Mouse (Mus musculus) mouse trophoblast stem cell (cell line): ENCODE results near the gene Ccr7.

Experiments
- in situ Hi-C, 2 experiments: fragments of 300-500 bp; cut with MseI, MboI; formaldehyde crosslinking; loops; 2 replicates in 1 of 2; 3 replicates in 1 of 2; pipeline ENCODE4 v1.15.1; 2025

Gene Ccr7

DNA sequence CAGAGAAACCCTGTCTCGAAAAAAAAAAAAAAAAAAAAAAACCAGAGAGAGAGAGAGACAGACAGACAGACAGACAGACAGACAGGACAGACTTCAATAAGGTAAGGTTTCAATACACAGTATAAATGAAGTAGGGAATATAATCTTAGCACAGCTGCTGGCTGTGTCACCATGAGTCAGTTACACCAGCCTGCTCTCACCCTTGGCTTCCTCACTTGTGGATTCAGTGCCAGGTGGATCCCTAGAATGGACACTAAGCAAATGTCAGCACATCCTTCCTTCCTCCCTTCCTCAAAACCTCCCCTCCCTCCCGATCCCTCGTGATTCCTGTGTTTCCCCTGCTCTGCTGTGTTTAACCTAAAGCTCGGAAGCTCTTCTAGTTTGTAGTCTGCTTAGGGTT is 17.5 kb downstream of the Ccr7 start:
- in situ Hi-C loops: no loop called here

DNA sequence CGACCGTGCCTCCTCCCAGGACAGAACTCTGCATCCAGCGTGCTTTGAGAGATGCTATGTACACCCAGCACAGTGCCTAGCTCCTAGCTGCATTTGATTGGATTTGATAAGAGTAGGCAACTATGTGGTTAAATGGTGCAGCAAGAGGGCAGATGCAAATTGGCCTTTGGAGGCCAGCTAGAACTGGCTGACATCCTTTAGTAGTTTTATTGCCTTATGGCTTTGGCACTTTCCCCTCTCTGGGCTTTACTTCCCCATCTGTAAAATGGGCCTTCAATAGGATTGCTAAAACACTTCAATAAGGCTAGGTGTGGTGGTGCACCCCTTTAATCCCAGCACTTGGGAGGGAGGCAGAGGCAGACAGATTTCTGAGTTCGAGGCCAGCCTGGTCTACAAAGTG is 17.9 kb downstream of the Ccr7 start:
- in situ Hi-C loops: no loop called here

GRCm38 (mm10) chr11:99136361-99136760 is 18.5 kb downstream of the Ccr7 start:
- in situ Hi-C loops: no loop called here

DNA sequence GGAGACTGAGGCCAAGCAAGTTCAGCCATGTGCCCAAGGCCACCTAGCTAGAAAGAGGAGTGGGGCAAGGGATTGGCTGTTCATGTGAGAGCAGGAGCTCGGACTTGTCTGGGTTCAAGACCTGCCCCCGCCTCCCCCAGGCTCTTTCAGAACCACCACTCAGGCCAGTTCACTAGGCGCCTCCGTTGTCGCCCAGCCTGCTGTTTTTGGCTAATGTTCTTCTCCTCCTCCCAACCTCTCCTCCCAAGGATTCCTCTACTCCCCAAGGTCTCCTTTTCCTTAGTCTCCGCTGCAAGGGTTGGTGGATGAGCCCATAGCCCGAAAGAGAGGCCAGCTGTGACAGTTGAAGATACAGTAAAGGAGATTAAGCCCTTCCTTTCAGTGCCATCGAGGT is 19.8 kb downstream of the Ccr7 start:
- in situ Hi-C loops: no loop called here

DNA sequence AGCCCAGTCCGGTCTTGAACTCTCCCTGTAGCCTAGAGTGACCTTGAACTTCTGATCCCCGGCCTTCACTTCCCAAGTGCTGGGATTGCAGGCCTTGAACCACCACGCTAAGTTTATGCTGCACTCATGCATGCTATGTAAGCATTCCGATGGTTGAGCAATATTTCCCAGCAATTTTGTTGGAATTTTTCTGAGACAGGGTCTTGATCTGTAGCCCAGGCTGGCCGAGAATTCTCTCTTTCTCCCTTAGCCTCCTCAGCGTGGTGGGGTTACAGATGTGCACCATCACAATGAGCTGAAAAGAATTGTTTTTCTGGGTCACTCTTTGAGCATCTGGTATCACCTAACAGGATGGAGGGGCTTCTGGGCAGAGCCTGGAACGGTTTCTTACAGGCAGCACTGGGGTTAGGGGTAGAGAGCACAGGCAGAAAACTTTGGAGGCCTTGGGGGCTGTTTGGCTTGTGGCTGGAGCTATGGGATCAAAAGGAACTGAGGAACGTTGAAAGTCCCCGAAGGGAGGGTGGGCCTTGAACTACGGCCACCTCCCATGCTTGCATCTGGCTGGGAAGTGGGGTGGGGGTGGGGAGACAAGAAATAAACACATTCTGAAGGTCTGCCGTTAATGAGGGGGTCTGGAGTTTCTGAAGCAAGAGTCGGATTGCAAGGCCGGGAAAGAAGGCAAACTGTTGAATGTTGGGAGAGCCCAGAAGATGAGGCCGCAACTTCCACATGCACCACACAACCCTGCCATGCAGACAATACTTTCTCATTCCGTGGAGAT is 20.4 kb downstream of the Ccr7 start:
- in situ Hi-C loops: no loop called here

DNA sequence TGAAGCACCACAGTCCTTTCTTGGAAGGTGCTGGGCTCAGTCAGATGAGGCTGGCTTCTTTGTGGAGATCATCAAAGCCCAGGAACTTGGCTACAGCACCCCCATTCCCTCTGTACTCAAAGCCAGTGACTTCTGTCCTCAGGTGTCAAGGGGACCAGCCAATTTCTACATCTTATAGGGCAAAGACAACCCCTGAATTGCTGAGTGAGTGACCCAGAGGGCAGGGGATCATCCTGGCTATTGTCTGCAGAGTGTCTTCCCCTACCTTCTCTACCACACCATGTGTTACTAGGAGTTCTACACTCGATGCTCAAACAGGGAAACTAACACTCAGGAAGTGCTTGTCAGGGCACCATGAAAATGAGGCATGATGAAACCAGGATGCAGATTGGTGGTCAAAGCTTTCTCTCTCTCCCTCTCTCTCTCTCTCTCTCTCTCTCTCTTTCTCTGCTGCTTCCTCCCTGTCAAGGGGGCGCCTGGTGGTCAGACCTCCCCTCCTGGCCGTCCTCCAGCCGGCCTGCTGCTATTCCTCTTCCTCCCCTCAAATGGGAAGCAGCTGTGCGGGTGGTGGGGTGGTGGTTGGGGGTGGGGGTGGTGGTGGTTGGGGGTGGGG is 21.5 kb downstream of the Ccr7 start:
- in situ Hi-C loops: no loop called here

DNA sequence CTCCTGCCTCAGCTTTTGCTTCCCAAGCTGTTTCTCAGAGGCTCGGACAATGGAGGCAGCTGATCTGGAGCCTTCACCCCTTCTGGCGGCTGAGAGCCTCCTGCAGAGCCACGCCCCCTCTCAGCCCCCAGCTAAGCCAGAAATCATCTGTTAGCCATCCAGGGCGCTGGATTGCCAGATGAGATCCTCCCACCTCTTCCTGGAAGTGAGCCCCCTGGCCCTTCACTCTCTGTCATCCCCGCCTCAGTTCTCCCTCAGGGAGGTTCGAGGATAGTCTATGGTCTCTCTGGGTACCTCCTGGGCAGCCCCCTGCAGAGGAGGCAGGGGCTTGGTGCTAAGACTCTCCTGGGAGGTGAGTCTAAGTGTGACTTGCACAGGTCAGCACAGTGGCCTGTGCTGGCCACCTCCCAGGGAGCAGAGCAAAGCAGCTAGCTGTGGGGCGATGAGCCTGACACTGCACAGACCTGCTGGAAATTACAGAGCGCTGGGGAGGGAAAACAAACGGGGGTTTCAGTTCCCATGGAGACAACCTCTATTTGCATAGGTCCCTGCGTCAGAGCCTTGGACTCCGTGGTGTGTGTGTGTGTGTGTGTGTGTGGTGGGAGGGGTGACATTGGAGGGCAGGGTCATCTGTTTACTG is 22.7 kb downstream of the Ccr7 start:
- in situ Hi-C loops: no loop called here

GRCm38 (mm10) chr11:99131463-99131840 is 23.4 kb downstream of the Ccr7 start:
- in situ Hi-C loops: no loop called here

GRCm38 (mm10) chr11:99130736-99131462 is 24.0 kb downstream of the Ccr7 start:
- in situ Hi-C loops: no loop called here

DNA sequence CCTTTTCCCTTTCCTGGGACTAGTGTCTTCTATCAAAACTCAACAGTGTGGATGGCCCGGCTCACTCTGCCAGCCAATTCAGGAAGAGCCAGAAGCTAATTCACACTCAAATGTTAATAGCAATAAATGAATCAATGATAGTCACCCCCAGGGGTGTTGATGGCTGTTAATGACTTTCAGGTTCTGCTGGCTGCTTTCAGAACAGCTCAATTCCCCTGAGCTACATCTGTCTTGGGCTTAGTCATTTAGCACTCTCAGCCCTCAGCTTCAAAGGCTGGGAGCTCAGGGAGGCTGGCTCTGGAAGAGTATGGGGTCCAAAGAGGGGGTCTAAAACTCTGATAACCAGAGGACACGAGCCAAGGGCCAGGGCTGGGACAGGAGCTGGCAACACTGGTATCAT is 25.6 kb downstream of the Ccr7 start:
- in situ Hi-C loops: no loop called here

DNA sequence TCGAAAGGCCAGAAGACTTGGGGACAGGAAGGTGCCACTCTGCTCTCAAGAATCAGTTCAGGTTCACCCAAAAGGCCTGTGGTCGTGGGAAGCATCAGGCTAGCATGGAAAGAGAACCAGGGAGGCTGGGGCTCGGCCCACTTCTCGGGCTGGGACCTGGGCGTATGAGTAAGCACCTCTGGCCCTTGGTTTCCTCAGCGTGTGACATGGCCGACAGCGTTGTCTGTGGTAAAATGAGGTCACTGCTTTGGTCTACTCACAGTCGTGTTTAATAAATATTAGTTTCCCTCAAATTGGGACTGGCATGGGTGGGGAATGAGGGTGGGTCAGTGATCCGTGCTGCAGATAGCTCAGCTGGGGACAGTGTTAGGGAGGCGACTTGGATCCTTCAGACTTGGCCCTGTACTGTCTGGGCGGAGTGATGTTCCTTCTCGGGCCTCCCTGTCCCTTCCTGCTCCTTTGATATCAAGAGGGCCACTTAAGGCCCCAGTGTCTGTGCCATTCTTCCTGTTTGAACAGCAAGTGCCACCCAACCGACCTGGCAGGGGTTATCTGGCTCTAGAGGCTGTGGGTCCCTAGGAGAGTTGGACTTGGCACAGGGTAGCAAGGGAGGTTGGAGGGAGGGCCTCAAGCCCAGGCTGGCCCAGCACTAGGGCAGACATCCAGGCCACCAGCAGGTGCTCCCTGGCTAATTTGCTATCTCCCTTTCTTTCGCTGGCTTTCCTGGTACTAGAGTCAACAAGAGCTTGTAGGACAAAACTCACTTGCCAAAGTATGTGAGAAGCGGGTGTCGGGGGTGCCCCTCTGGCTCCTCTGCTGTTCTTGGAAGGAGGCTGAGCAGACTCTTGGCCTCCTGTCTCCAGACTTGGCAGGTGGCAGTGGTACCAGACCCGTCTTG is 26.8 kb downstream of the Ccr7 start:
- in situ Hi-C loops: no loop called here

GRCm38 (mm10) chr11:99126482-99127253 is 28.2 kb downstream of the Ccr7 start:
- in situ Hi-C loops: no loop called here

DNA sequence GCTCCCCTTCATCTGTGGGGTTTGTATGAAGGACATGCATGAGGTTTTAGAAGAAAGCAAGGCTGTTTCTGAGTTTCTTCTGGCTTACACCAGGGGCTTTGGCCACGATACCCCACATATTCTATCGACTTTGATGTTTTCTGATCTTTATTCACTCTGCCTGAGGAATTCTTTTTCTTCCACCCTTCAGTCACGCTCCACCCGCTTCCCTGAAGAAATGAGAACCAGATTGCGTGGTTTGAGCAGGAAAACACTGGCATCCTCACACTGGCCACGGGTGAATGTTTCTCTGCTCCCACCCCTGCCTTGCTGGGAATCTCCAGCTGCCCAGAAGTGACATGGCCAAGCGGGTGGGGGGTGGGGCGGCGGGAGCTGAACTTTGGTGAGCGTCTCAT is 30.2 kb downstream of the Ccr7 start:
- in situ Hi-C loops: no loop called here

GRCm38 (mm10) chr11:99123977-99124634 is 30.8 kb downstream of the Ccr7 start:
- in situ Hi-C loops: no loop called here

GRCm38 (mm10) chr11:99122703-99123102 is 32.2 kb downstream of the Ccr7 start:
- in situ Hi-C loops: no loop called here

DNA sequence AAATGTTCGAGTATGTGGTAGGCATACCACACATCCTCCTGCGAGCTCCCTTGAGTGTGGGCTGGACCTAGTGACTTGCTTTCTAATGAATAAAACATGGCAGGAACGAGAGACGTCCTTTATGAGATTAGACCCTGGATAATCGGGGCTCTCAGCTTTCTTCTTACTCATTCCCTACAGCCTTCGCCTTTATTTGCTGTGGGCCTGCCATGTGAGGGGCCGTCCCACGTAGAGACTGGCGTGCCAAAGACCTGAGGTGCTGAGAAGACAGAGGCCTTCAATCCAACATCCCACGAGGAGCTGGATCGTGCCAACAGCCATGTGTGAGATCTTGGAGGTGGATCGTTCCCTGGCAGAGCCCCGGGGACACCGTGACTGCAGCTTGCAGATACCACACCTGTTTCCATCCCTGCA is 33.7 kb downstream of the Ccr7 start:
- in situ Hi-C loops: no loop called here

DNA sequence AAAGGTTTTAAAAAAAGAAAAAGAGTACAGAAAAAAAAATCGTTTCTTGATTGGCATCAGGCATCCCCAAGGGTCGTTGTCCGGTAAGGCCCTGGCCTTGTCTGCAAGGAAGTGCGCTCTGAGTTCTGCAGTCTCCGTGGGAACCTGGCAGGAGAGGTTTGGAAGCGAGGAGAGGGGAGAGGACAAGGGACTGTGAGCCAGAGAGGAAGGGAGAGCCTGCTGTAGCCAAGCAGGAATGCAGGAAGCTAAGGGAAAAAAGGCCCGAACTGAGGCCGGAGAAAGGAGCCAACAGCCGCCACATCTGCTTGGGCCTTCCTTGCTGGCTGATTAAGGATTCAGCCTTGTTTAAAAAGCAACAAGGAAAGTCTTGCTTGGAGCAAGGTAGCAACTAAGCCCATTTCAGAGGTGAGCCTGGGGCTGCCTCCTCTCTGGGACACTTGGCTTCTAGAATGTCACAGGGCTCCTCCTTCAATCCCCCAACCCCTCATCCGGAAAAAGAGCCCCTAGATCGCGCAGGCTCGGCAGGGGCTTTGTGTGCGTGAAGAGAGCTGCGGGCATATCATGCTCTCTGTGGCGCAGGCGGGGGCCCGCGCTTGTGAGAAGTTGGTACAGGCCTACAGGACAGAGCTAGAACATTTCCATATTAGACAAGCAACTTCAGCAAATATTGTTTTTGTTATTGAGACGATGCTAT is 34.2 kb downstream of the Ccr7 start:
- in situ Hi-C loops: no loop called here

GRCm38 (mm10) chr11:99118963-99119362 is 35.9 kb downstream of the Ccr7 start:
- in situ Hi-C loops: loop anchor here (5.0 kb wide), 2 partner anchors 77 to 82 kb away; partner anchors contain the start of gene Igfbp4 (in 1 of the 2)

DNA sequence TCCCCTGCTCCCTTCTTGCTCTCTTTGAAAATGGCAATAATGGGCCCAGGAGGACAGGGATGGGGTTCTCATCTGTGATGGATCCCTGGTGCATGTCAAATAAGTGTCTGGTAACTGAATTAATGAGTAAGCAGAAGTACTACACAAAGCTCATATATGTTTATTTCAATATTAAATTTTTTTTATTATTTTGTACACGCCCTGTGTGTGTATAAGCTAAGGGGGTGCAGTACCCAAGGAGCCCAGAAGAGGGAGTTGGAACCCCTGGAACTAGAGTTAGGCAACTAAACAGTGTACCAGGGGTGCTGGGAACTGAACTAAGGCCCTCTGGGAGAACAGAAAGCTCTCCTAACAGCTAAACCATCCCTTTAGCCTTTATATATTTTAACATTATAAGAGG is 36.5 kb downstream of the Ccr7 start:
- in situ Hi-C loops: loop anchor here (5.0 kb wide), 2 partner anchors 76 to 81 kb away; partner anchors contain the start of gene Igfbp4 (in 1 of the 2)
